Mouse (Mus musculus) heart, adult 8-10 months (tissue): Measurements from ENCODE around the gene H2-Q10. TPM values are rescaled to one million over a fixed set of nuclear protein-coding genes. Genes with fewer than 3 reads are reported as not detected.

Experiments used
- DNase-seq: peaks from one replicate; pipeline ENCODE4 v3.0.0; 2022; ENCODE audit warnings: low spot score
- total RNA-seq, 4 experiments: library from RNA; stranded (reverse); gene quantifications; 2 replicates each; pipeline ENCODE4 v1.2.4; 2022

Gene H2-Q10
- total RNA-seq, 4 experiments from 2014 or later, result 0.38 to 0.59 (median 0.39) TPM

DNA sequence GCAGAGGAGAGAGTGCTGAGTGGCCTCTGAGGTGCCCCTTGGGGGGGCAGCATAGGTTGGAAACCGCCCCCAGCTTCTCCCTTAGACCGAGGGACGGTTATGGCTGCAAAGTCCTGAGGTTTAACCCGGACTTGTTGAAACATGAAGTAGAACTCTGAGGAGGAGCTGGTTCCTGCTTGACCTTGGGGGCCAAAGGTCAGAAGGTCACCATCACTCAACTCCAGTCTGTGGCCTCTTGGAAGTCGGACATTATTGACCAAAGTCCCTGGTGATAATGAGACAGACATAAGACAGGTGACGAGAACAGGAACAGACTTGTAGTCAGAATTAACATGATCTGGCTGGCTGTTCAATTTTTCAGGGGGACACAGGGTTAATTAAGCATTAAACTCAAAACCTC, 44.9 kb downstream of the H2-Q10 start:
- DNase-seq, result no peak

DNA sequence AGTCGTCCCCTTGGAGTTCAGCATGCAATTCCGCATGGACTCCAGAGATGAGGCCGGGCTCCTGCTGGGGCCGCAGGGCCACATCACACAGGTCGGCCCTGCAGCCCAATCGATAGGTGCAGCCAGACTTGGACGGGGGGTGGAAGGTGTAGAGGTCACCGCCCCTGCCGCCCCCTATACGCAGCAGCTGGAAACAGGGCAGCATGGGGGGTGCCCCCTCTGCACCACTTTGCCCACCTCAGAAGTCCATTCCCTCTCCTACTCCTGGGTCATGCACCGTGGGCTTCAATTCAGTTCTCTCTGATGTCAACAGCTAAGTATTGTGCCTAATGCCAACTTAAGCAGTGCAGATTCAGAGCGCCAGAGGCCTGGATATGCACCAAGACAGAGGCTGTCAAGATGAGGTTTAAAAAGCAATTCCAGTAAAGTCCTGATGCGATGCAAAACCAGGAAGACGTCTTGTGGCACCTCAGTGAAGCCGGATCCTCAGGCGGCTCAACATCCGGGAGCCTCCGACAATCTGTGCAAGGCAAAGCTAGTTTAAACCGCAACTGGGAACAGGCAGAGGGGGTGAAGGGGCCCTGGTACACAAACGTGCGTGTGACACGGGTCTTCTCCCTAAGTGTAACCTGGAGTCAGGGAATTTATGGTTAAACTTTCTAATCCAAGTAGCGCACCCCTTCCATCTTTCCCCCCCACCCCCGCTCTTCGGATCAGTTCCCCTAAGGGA, 46.2 kb downstream of the H2-Q10 start:
- DNase-seq, result peak; percentile 24

DNA sequence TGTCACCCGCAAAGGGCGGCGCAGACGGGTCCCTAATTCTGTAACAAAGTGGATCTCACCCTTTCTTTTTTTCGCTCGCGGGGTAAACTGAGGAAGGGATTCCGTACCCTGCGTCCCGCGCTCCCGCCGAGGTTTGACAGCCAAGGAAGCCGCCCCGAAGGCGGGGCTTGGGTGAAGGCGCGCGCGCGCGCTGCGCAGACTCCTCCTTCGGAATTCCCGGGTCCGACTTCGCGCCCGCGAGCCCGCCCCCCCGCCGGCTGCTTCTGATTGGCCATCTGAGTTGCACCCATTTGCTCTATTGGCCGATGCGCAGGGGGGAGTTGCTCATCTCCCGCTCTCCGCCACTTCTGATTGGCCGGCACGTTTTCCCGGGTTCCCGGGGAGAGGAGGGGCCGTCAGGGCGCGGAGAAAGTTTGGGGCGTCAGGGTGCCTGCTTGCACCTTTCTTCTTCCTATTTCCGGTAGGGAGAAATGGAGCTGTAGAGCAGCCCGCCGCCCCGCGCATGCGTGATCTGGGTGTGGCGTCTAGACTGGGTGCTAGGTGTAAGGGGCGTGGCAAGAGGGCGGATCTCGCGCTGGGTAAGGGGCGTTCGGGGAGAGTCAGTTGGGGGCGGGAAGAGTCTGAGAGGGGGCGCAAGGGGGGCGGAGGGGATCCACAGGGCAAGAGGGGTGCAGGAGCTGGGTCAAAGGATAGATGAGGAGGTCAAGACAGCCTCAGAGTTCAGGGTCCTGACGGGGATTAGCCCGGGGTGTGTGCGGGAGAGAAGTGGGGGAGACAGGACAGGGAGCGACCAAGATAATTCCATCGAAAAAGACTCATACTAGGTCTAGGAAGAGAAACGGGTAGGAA, 47.0 kb downstream of the H2-Q10 start, which contains the start of the genes Tcf19 and Cchcr1:
Tcf19 (minus strand) TSS at position 173 of the 849 bp plus-strand sequence.
Cchcr1 (plus strand) TSS at position 449 of the 849 bp plus-strand sequence.
- DNase-seq, result peak; percentile 96

DNA sequence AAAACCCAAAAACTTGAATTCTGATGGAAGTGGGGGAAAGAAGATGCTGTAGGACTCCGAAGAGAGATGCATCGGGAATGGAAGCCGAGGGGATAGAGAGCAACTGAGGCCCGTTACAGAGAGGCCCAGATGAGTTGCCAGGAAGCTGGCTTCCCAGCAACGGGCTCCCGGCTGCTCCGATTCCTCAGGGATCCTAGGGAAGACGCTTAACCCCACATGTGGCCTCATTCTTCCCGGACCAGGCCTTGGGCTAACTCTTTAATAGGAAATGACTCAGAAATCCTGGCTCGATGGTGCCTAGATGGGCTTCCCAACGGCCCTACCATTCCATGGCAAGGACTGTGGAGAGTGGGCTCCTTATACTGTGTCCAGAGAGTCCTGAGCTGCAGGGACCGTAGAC, 47.6 kb downstream of the H2-Q10 start:
- no peak for DNase-seq

Other genes with a start within 250 kb of the H2-Q10 start
- under 1 TPM in 1 of 4 experiments, not detected in 3; 0.72 TPM for gene Gm16181, start 249.3 kb upstream of the H2-Q10 start, total RNA-seq
- 1 to 10 TPM; 1.7 to 3.6 (median 1.9) TPM for gene Atp6v1g2, start 236.4 kb upstream of the H2-Q10 start, total RNA-seq
- gene Nfkbil1, start 234.3 kb upstream of the H2-Q10 start, total RNA-seq, result 1 to 10 TPM; 8.2 to 9.4 (median 8.5) TPM
- 10 to 100 TPM; 76.7 to 92.1 (median 86.6) TPM for gene Ddx39b, start 228.3 kb upstream of the H2-Q10 start, total RNA-seq
- 100 to 1,000 TPM; 108 to 169 (median 117) TPM for gene H2-D1, start 207.4 kb upstream of the H2-Q10 start, total RNA-seq
- gene H2-Q1, start 149.7 kb upstream of the H2-Q10 start, total RNA-seq, result 1 to 10 TPM in 3 of 4 experiments, under 1 TPM in 1; 0.53 to 1.5 (median 1.4) TPM
- 1 to 10 TPM in 2 of 4 experiments, under 1 TPM in 2; 0.84 to 1.3 (median 1.1) TPM for gene H2-Q2, start 127.8 kb upstream of the H2-Q10 start, total RNA-seq
- 10 to 100 TPM; 14.6 to 22.3 (median 16.7) TPM for gene H2-Q4, start 90.5 kb upstream of the H2-Q10 start, total RNA-seq
- 1 to 10 TPM; 3.8 to 8.0 (median 4.4) TPM for gene H2-Q6, start 45.2 kb upstream of the H2-Q10 start, total RNA-seq
- 1 to 10 TPM; 2.5 to 4.7 (median 3.2) TPM for gene H2-Q7, start 30.9 kb upstream of the H2-Q10 start, total RNA-seq
- not detected for gene Pou5f1, start 35.9 kb downstream of the H2-Q10 start, total RNA-seq
- 1 to 10 TPM; 2.1 to 3.3 (median 2.4) TPM for gene Tcf19, start 46.7 kb downstream of the H2-Q10 start, total RNA-seq
- gene Cchcr1, start 47.0 kb downstream of the H2-Q10 start, total RNA-seq, result 1 to 10 TPM; 2.0 to 3.9 (median 2.4) TPM
- gene Psors1c2, start 63.1 kb downstream of the H2-Q10 start, total RNA-seq, result not detected
- gene Cdsn, start 82.0 kb downstream of the H2-Q10 start, total RNA-seq, result under 1 TPM; 0.14 to 0.37 (median 0.27) TPM
- not detected for gene 2300002M23Rik, start 97.4 kb downstream of the H2-Q10 start, total RNA-seq
- not detected for gene Sfta2, start 131.5 kb downstream of the H2-Q10 start, total RNA-seq
- gene Gm9573, start 156.5 kb downstream of the H2-Q10 start, total RNA-seq, result not detected
- gene Mucl3, start 173.6 kb downstream of the H2-Q10 start, total RNA-seq, result not detected
- 10 to 100 TPM; 30.4 to 34.9 (median 31.8) TPM for gene Vars2, start 197.5 kb downstream of the H2-Q10 start, total RNA-seq
- 10 to 100 TPM; 18.4 to 22.2 (median 21.2) TPM for gene Gtf2h4, start 203.7 kb downstream of the H2-Q10 start, total RNA-seq
- gene Ddr1, start 234.5 kb downstream of the H2-Q10 start, total RNA-seq, result 10 to 100 TPM; 23.8 to 30.0 (median 29.5) TPM